Mouse (Mus musculus) C2C12 (cell line): ENCODE measurements around the gene Mdn1. TPM values are rescaled to one million over a fixed set of nuclear protein-coding genes. Genes with fewer than 3 reads are reported as not detected.

Experiments used
- H3K27me3 ChIP-seq: one replicate; pipeline ENCODE4 v1.6.1; 2011; ENCODE audit not compliant: control insufficient read depth, insufficient read depth, insufficient read length
- H3K36me3 ChIP-seq: one replicate; pipeline ENCODE4 v1.6.1; 2011; ENCODE audit not compliant: control insufficient read depth, insufficient read depth
- H3K4me3 ChIP-seq: one replicate; pipeline ENCODE4 v1.5.1; 2011; ENCODE audit warnings: mild to moderate bottlenecking, control low read depth; ENCODE audit not compliant: poor library complexity, insufficient read depth, severe bottlenecking
- H3K79me2 ChIP-seq: one replicate; pipeline ENCODE4 v1.6.1; 2011; ENCODE audit not compliant: control insufficient read depth, insufficient read depth
- H3K79me3 ChIP-seq: one replicate; pipeline ENCODE4 v1.6.1; 2011; ENCODE audit warnings: low read depth, control low read depth
- H3ac ChIP-seq: one replicate; pipeline ENCODE3; 2011; ENCODE audit warnings: low read depth; ENCODE audit not compliant: control insufficient read depth, insufficient read length
- CEBPB ChIP-seq: IDR thresholded peaks from one replicate; pipeline ENCODE4 v1.6.1; 2011; ENCODE audit warnings: low read depth, mild to moderate bottlenecking, control low read depth, moderate library complexity
- CTCF ChIP-seq: IDR thresholded peaks from one replicate; pipeline ENCODE4 v1.5.1; 2011; ENCODE audit not compliant: control insufficient read depth, insufficient read depth, insufficient read length
- FOSL1 ChIP-seq: IDR thresholded peaks from one replicate; pipeline ENCODE4 v1.8.0; 2011; ENCODE audit warnings: mild to moderate bottlenecking, low read length; ENCODE audit not compliant: poor library complexity, insufficient read depth, severe bottlenecking
- MAX ChIP-seq: IDR thresholded peaks from one replicate; pipeline ENCODE4 v1.6.1; 2011; ENCODE audit warnings: mild to moderate bottlenecking, control low read depth
- MYOD1 ChIP-seq: IDR thresholded peaks from one replicate; pipeline ENCODE4 v1.6.1; 2011; ENCODE audit warnings: low read depth; ENCODE audit not compliant: control insufficient read depth, insufficient read length
- MYOG ChIP-seq: IDR thresholded peaks from one replicate; pipeline ENCODE4 v1.6.1; 2011; ENCODE audit not compliant: control insufficient read depth, insufficient read length; ENCODE audit errors: extremely low read depth
- USF1 ChIP-seq: IDR thresholded peaks from one replicate; pipeline ENCODE4 v1.6.1; 2011; ENCODE audit warnings: low read depth, mild to moderate bottlenecking, control low read depth, moderate library complexity
- polyA plus RNA-seq: library from polyadenylated mRNA; unstranded; fragments of >200 nt; fragmentation: generic; extraction: Trizol; gene quantifications from one replicate; pipeline ENCODE4 v1.2.1, GENCODE M21; 2012; ENCODE audit warnings: missing spikeins

Gene Mdn1
- polyA plus RNA-seq, 1 experiment: 15.1 TPM

DNA sequence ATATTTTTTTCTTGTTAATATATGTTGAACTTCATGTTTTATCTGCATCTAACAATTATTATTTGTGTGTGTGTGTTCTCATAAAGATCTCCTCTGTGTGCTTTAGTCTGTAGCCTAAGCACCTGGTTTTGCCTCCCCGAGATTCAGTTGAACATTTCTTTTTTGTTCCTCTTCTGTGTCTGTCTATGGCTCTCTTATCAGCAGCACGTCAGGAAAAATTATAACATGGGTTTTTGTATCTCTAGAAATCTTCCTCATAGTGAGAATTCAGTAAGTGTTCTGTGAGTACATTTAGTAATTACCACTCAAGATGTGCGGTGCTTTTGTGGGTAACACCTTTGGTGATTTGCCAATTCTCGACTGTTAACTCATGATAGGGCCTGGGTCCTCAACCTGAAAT, 8.9 kb downstream of the Mdn1 start:
- Histone ChIP-seq H3K27me3 (no peaks in the 10 kb centered on the region), H3K79me2 (peaks cover 64% of the 10 kb centered on the region), H3K36me3 (peaks cover 77% of the 10 kb centered on the region), H3K79me3 (peaks cover 34% of the 10 kb centered on the region), H3K4me3 (no peak overlapping the region), H3ac (no peak overlapping the region)
- TF ChIP-seq CEBPB (no peak), MAX (no peak), USF1 (no peak)

DNA sequence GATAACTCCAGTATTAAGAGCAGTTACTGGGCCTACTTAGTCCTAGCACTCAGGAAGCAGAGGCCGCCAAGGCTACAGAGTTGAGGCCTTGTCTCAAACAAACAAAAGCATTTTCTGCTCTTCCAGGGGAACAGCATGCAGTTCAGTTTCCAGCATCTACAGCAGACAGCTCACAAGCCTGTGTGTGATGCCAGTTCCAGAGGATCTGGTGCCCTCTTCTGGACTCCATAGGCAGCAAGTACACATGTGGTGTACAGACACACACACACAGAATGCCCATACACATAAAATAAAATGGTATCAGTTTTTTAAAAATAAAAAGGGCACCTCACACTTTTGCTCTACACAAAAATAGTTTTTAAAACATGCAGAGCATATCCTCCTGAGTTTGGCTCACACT, 11.4 kb downstream of the Mdn1 start:
- Histone ChIP-seq H3K79me2 (peaks cover 40% of the 10 kb centered on the region), H3K27me3 (no peaks in the 10 kb centered on the region), H3K36me3 (peaks cover 91% of the 10 kb centered on the region), H3K4me3 (no peak overlapping the region), H3K79me3 (peaks cover 13% of the 10 kb centered on the region), H3ac (no peak overlapping the region)
- TF ChIP-seq FOSL1 (no peak), CTCF (no peak), MYOD1 (no peak), USF1 (no peak), CEBPB (no peak), MYOG (no peak), MAX (no peak)

DNA sequence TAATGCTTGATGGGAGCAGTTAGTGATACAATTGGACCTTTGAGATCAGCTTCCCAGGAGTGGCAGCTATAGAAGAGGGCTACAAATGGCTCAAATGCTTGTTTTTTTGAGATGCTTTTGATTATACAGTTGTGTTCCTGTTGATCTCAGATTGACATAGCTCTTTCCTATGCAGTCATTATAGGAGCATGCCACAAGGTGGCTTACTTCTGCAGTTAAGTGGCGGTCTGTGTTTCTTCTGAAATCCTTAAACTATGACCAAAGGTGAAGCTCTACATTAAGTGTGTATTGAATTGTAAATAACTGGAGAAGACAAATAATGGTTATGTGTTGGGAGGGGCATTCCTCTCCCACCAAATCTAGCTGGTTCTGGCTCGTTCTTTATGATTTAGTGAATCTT, 12.9 kb downstream of the Mdn1 start:
- Histone ChIP-seq H3ac (no peak overlapping the region), H3K79me2 (peaks cover 24% of the 10 kb centered on the region), H3K36me3 (peaks cover 91% of the 10 kb centered on the region), H3K4me3 (no peak overlapping the region), H3K79me3 (peaks cover 2% of the 10 kb centered on the region), H3K27me3 (no peaks in the 10 kb centered on the region)
- TF ChIP-seq MYOG (no peak), MYOD1 (no peak), MAX (no peak), USF1 (no peak), CTCF (no peak), CEBPB (no peak), FOSL1 (no peak)

DNA sequence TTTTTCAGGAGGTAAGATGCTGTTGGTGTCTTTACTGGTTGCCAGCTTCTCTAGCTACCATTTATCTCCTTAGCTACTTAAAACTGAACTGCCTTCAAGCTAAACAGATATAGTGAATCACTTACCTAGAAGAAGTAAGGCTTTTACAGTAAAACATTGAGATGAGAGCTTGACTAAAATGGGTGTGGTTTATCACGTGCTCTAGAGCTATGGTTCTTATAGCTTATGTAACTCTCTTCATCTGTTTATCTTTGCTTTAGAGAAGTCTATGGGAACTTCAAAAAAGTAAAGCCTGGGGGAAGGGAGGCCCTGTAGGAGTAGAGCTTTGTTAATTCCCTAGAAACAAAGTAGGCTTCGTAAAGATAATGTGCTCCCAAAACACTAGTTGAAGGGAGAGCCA, 17.1 kb downstream of the Mdn1 start:
- peaks cover 74% of the 10 kb centered on the region for H3K36me3 ChIP-seq
- H3K79me2 ChIP-seq: no peaks in the 10 kb centered on the region
- no peak overlapping the region for H3K4me3 ChIP-seq
- no peaks in the 10 kb centered on the region for H3K79me3 ChIP-seq
- no peak overlapping the region for H3ac ChIP-seq
- H3K27me3 ChIP-seq: no peaks in the 10 kb centered on the region
- TF ChIP-seq USF1 (no peak), CEBPB (no peak), MAX (no peak), FOSL1 (no peak), MYOG (no peak), CTCF (no peak), MYOD1 (no peak)

DNA sequence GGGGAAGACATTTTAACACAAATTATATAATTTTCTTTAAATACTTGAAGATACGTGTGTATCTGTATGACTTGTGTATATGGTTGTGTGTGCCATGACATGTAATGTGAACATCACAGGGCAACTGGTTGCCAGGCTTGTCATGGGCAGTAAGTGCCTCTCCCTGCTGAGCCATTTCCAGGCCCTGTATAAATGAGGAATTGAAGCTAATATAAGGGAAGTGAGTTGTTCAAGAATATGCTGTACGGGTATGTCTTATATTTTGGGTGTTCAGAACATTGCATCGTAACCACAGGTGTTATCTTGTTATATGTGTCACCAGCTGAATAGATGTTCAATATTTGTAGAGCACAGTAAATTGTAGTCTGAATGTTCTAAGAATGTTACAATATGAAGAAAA, 20.6 kb downstream of the Mdn1 start:
- H3K4me3 ChIP-seq: no peak overlapping the region
- TF ChIP-seq CTCF (no peak), MYOG (no peak), USF1 (no peak), CEBPB (no peak), FOSL1 (no peak), MYOD1 (no peak), MAX (no peak)
- peaks cover 79% of the 10 kb centered on the region for H3K36me3 ChIP-seq

DNA sequence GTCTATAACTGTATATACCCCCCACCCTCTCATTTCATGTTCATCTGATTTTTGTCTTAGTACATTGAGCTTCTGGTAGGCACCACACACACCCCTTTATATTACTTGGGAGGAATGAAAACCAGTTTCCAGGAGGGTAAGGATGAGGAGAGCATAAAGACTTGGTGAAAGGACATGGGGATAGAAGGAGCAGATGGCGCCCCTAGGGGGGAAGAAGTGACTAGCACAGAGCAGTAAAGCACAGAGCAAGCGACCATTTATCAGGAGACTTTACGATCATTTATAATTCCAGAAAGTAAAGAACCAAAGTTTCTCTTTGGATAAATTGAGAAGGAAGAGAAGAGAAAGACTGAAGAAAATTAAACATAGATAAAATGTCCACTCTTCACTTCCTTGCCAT, 23.9 kb downstream of the Mdn1 start:
- Histone ChIP-seq H3K36me3 (peaks cover 78% of the 10 kb centered on the region), H3K79me3 (peaks cover 11% of the 10 kb centered on the region), H3ac (no peak overlapping the region), H3K4me3 (no peak overlapping the region), H3K27me3 (no peaks in the 10 kb centered on the region), H3K79me2 (peaks cover 16% of the 10 kb centered on the region)
- TF ChIP-seq USF1 (no peak), MYOG (no peak), CTCF (no peak), FOSL1 (no peak), MAX (no peak), MYOD1 (no peak), CEBPB (no peak)

More for the DNA sequence above, 20.6 kb downstream of the Mdn1 start:
- peaks cover 15% of the 10 kb centered on the region for H3K79me2 ChIP-seq
- H3K27me3 ChIP-seq: no peaks in the 10 kb centered on the region
- peaks cover 8% of the 10 kb centered on the region for H3K79me3 ChIP-seq
- H3ac ChIP-seq: no peak overlapping the region
